8 mouse cellular contexts compared by ENCODE assay signal in genomic region chr19:4847490-4847889, GRCm38 (mm10). TPM values are rescaled to one million over a fixed set of nuclear protein-coding genes. Genes with fewer than 3 reads are reported as not detected.
A peak's percentile ranks its signal among the peaks of the same experiment; 100 is the strongest.
DNase-seq lines count a peak whose midpoint lies in the region; ATAC-seq and TF ChIP-seq lines count a peak whose summit lies in the region.

No protein-coding gene starts in this region.

- no peaks in the 10 kb centered on the region for H3K9me3 ChIP-seq in liver, embryonic 12.5 days (replicated peaks)
- H3K9me3 ChIP-seq in kidney, postnatal 0 days (replicated peaks; ENCODE audit: low read length): no peaks in the 10 kb centered on the region

- 24% methylated on average over 7 of the region's 7 CpGs for WGBS in liver, adult 2 months
- 23% methylated on average over 7 of the region's 7 CpGs for WGBS in liver, embryonic 12.5 days (ENCODE audit: insufficient replicate concordance)
- WGBS in kidney, postnatal 0 days: 23% methylated on average over 7 of the region's 7 CpGs

- H3K27ac ChIP-seq in liver, adult 2 months (replicated peaks; ENCODE audit: insufficient read depth, low read depth, low read length): no peak overlapping the region
- H3K27ac ChIP-seq in liver, embryonic 12.5 days: no peak overlapping the region
- H3K27ac ChIP-seq in kidney, postnatal 0 days: no peak overlapping the region

- no peak overlapping the region for H3K4me2 ChIP-seq in liver, embryonic 12.5 days
- no peak overlapping the region for H3K4me2 ChIP-seq in kidney, postnatal 0 days (ENCODE audit: low read length)

- peak; percentile 77 for TF ChIP-seq CTCF in liver, adult 2 months (IDR thresholded peaks at IDR 0.05; ENCODE audit: low read depth, low read length)
- peak; percentile 69 for TF ChIP-seq CTCF in kidney, postnatal 0 days (IDR thresholded peaks at IDR 0.05; ENCODE audit: low read depth)

- H3K27me3 ChIP-seq in liver, adult 2 months (ENCODE audit: control insufficient read depth, insufficient read depth, low read length): no peaks in the 10 kb centered on the region
- peaks cover 60% of the 10 kb centered on the region for H3K27me3 ChIP-seq in liver, embryonic 12.5 days (replicated peaks)
- no peaks in the 10 kb centered on the region for H3K27me3 ChIP-seq in kidney, postnatal 0 days (ENCODE audit: insufficient read depth, low read length)

- no peaks in the 10 kb centered on the region for H3K4me1 ChIP-seq in liver, adult 2 months (ENCODE audit: control insufficient read depth, insufficient read depth, low read length)
- 0 out of 2 replicates have a peak, but pooled peaks cover 5% of the 10 kb centered on the region for H3K4me1 ChIP-seq in liver, embryonic 12.5 days
- no peaks in the 10 kb centered on the region for H3K4me1 ChIP-seq in kidney, postnatal 0 days (replicated peaks; ENCODE audit: insufficient read depth, low read length)

- H3K36me3 ChIP-seq in liver, adult 2 months (ENCODE audit: control insufficient read depth, insufficient read depth, low read length): no peaks in the 10 kb centered on the region
- H3K36me3 ChIP-seq in liver, embryonic 12.5 days: no peaks in the 10 kb centered on the region
- H3K36me3 ChIP-seq in kidney, postnatal 0 days (ENCODE audit: insufficient read depth, low read length): no peaks in the 10 kb centered on the region

- no peak overlapping the region for H3K4me3 ChIP-seq in liver, adult 2 months (ENCODE audit: insufficient read depth, low read depth, low read length)
- H3K4me3 ChIP-seq in liver, embryonic 12.5 days: no peak overlapping the region
- no peak overlapping the region for H3K4me3 ChIP-seq in kidney, postnatal 0 days (replicated peaks; ENCODE audit: low read depth, low read length)

- no peaks in the 10 kb centered on the region; the same call in 1 of the 2 replicates for H3K79me2 ChIP-seq in liver, adult 2 months (ENCODE audit: control insufficient read depth, insufficient read depth, low read length)

- no peak overlapping the region for H3K9ac ChIP-seq in liver, adult 2 months (ENCODE audit: low read depth, low read length)
- H3K9ac ChIP-seq in liver, embryonic 12.5 days: no peak overlapping the region
- no peak overlapping the region for H3K9ac ChIP-seq in kidney, postnatal 0 days (ENCODE audit: low read depth, low read length)

- ATAC-seq in liver, embryonic 12.5 days: no peak
- 0 out of 2 replicates have a peak, but pooled peaks have one; percentile 36 for ATAC-seq in kidney, postnatal 0 days (replicated peaks; ENCODE audit: low FRiP score, low read depth)

- peak; percentile 50 for DNase-seq in adrenal gland, postnatal 14 days
- DNase-seq in adrenal gland, postnatal 10 days: no peak
- DNase-seq in liver, adult 2 months (ENCODE audit: extremely low read depth, low read depth, low spot score): peak; percentile 68
- peak; percentile 74 for DNase-seq in kidney, postnatal 0 days (ENCODE audit: low spot score)
- peak; percentile 38 for DNase-seq in thymus, postnatal 14 days
- no peak for DNase-seq in urinary bladder, postnatal 4 days (ENCODE audit: low spot score in 2 of 2)
- DNase-seq in heart, postnatal 36 days: no peak

- no peak for TF ChIP-seq POLR2A in liver, adult 2 months (IDR thresholded peaks at IDR 0.05; ENCODE audit: extremely low read depth, insufficient read depth, low read length)

- intact Hi-C loops in heart, postnatal 36 days (cut with DNase I): loop anchor here (2.0 kb wide), 1 partner anchor 93 kb away; no protein-coding TSS in a partner anchor

RNA-seq across cellular contexts. Expression of gene Ctsf, which starts 7.4 kb away (rescaled TPM):
- 261 and 277 TPM in 2 replicates for total RNA-seq in adrenal gland, postnatal 14 days (2021)
- total RNA-seq in adrenal gland, postnatal 10 days (2021): 100 to 1,000 TPM; 205 to 216 TPM
- 44.1 and 55.0 TPM in 2 replicates for total RNA-seq in liver, adult 2 months (2014; rRNA removed)
- 69.4 and 88.9 TPM in 2 replicates for polyA plus RNA-seq in liver, adult 2 months (2012; rRNA removed)
- polyA plus RNA-seq in liver, embryonic 12.5 days (2016; fragmentation: Nextera tagmentation; extraction: Ambion mirVana): 13.1 and 17.8 TPM in 2 replicates
- polyA plus RNA-seq in kidney, postnatal 0 days (2015; fragmentation: Nextera tagmentation; extraction: Ambion mirVana): 79.8 and 80.6 TPM in 2 replicates
- 10 to 100 TPM; 84.5 to 90.7 TPM for total RNA-seq in heart, postnatal 36 days (2021)

RNA-seq across cellular contexts. Expression of gene Ccdc87, which starts 8.3 kb away (rescaled TPM):
- total RNA-seq in adrenal gland, postnatal 14 days (2021): 0.19 TPM in 2 replicates
- total RNA-seq in adrenal gland, postnatal 10 days (2021): under 1 TPM in 1 of 2 experiments, not detected in 1; 0.12 TPM
- total RNA-seq in liver, adult 2 months (2014; rRNA removed): not detected in 2 replicates
- not detected in 2 replicates for polyA plus RNA-seq in liver, adult 2 months (2012; rRNA removed)
- polyA plus RNA-seq in liver, embryonic 12.5 days (2016; fragmentation: Nextera tagmentation; extraction: Ambion mirVana): not detected in 2 replicates
- 0.04 TPM in 1 of 2 replicates, not detected in the other for polyA plus RNA-seq in kidney, postnatal 0 days (2015; fragmentation: Nextera tagmentation; extraction: Ambion mirVana)
- not detected for total RNA-seq in heart, postnatal 36 days (2021)

RNA-seq across cellular contexts. Expression of gene Ccs, which starts 8.4 kb away (rescaled TPM):
- 107 and 116 TPM in 2 replicates for total RNA-seq in adrenal gland, postnatal 14 days (2021)
- 100 to 1,000 TPM; 109 to 114 TPM for total RNA-seq in adrenal gland, postnatal 10 days (2021)
- 146 and 174 TPM in 2 replicates for total RNA-seq in liver, adult 2 months (2014; rRNA removed)
- 245 and 254 TPM in 2 replicates for polyA plus RNA-seq in liver, adult 2 months (2012; rRNA removed)
- polyA plus RNA-seq in liver, embryonic 12.5 days (2016; fragmentation: Nextera tagmentation; extraction: Ambion mirVana): 40.3 and 43.6 TPM in 2 replicates
- 72.9 and 82.1 TPM in 2 replicates for polyA plus RNA-seq in kidney, postnatal 0 days (2015; fragmentation: Nextera tagmentation; extraction: Ambion mirVana)
- 10 to 100 TPM; 28.4 to 30.3 TPM for total RNA-seq in heart, postnatal 36 days (2021)

RNA-seq across cellular contexts. Expression of gene Actn3, which starts 30.2 kb away (rescaled TPM):
- total RNA-seq in adrenal gland, postnatal 14 days (2021): 0.67 and 1.4 TPM in 2 replicates
- total RNA-seq in adrenal gland, postnatal 10 days (2021): 10 to 100 TPM; 70.8 to 96.2 TPM
- total RNA-seq in liver, adult 2 months (2014; rRNA removed): 1.1 TPM in 1 of 2 replicates, not detected in the other
- polyA plus RNA-seq in liver, adult 2 months (2012; rRNA removed): 0.11 TPM in 1 of 2 replicates, not detected in the other
- polyA plus RNA-seq in liver, embryonic 12.5 days (2016; fragmentation: Nextera tagmentation; extraction: Ambion mirVana): 0.79 and 0.82 TPM in 2 replicates
- polyA plus RNA-seq in kidney, postnatal 0 days (2015; fragmentation: Nextera tagmentation; extraction: Ambion mirVana): 4.0 and 4.1 TPM in 2 replicates
- total RNA-seq in heart, postnatal 36 days (2021): under 1 TPM; 0.30 to 0.44 TPM

RNA-seq across cellular contexts. Expression of gene Zdhhc24, which starts 31.0 kb away (rescaled TPM):
- total RNA-seq in adrenal gland, postnatal 14 days (2021): 15.1 and 17.2 TPM in 2 replicates
- total RNA-seq in adrenal gland, postnatal 10 days (2021): 10 to 100 TPM; 12.5 to 13.9 TPM
- total RNA-seq in liver, adult 2 months (2014; rRNA removed): 2.5 and 3.4 TPM in 2 replicates
- 4.8 and 7.7 TPM in 2 replicates for polyA plus RNA-seq in liver, adult 2 months (2012; rRNA removed)
- polyA plus RNA-seq in liver, embryonic 12.5 days (2016; fragmentation: Nextera tagmentation; extraction: Ambion mirVana): 13.9 and 15.9 TPM in 2 replicates
- polyA plus RNA-seq in kidney, postnatal 0 days (2015; fragmentation: Nextera tagmentation; extraction: Ambion mirVana): 8.7 and 9.5 TPM in 2 replicates
- 1 to 10 TPM; 3.2 to 3.4 TPM for total RNA-seq in heart, postnatal 36 days (2021)

Comparison
In these comparisons a context has a peak if more than half of its experiments do, and no peak if none do; other contexts are left out.
1. DNase-seq: peak in adrenal gland, postnatal 14 days (single experiment), liver, adult 2 months (single experiment), kidney, postnatal 0 days (single experiment) and thymus, postnatal 14 days (single experiment); none in adrenal gland, postnatal 10 days (single experiment), urinary bladder, postnatal 4 days (0 of 2) and heart, postnatal 36 days (0 of 2).